Mouse (Mus musculus) neural tube, embryonic 13.5 days (tissue): ENCODE data around the gene Olfr148. TPM values are rescaled to one million over a fixed set of nuclear protein-coding genes. Genes with fewer than 3 reads are reported as not detected.
A peak's percentile ranks its signal among the peaks of the same experiment; 100 is the strongest.

Experiments
- ATAC-seq: fragments of 200-750 bp; cut with Nextera tagmentation; 2 replicates; pipeline ENCODE4 v1.8.0; 2017; ENCODE audit warnings: low read depth, mild to moderate bottlenecking, moderate TSS enrichment, moderate library complexity
- H3K27ac ChIP-seq: fragments of 300-500 bp; sonication (generic); replicated peaks from 2 replicates; pipeline ENCODE4 v1.5.1; 2015; ENCODE audit warnings: moderate library complexity, mild to moderate bottlenecking, inconsistent platforms
- H3K27me3 ChIP-seq: fragments of 300-500 bp; sonication (generic); 2 replicates; pipeline ENCODE4 v1.6.1; 2015; ENCODE audit warnings: mild to moderate bottlenecking, inconsistent platforms
- H3K36me3 ChIP-seq: fragments of 300-500 bp; sonication (generic); 2 replicates; pipeline ENCODE4 v1.6.1; 2015; ENCODE audit warnings: mild to moderate bottlenecking, inconsistent platforms
- H3K4me1 ChIP-seq: fragments of 300-500 bp; sonication (generic); replicated peaks from 2 replicates; pipeline ENCODE4 v1.6.1; 2015; ENCODE audit warnings: inconsistent platforms
- H3K4me2 ChIP-seq: fragments of 300-500 bp; sonication (generic); 2 replicates; pipeline ENCODE4 v1.6.1; 2015; ENCODE audit warnings: inconsistent platforms, mild to moderate bottlenecking, moderate library complexity
- H3K4me3 ChIP-seq: fragments of 300-500 bp; sonication (generic); 2 replicates; pipeline ENCODE4 v1.5.1; 2015; ENCODE audit warnings: mild to moderate bottlenecking, inconsistent platforms
- H3K9ac ChIP-seq: fragments of 300-500 bp; sonication (generic); 2 replicates; pipeline ENCODE4 v1.6.1; 2015; ENCODE audit warnings: moderate library complexity, mild to moderate bottlenecking, inconsistent platforms
- H3K9me3 ChIP-seq: fragments of 300-500 bp; sonication (generic); 2 replicates; pipeline ENCODE4 v1.6.1; 2016; ENCODE audit warnings: inconsistent platforms
- WGBS: fragments of 180-500 bp; shearing (Covaris S2); methylation state at CpG from one replicate; pipeline ENCODE4 v1.1.7; 2015; 5-methylcytosine and 5-hydroxymethylcytosine counted together
- polyA plus RNA-seq: library from polyadenylated mRNA; unstranded; fragments of >200 nt; fragmentation: Nextera tagmentation; extraction: Ambion mirVana; gene quantifications from 2 replicates; pipeline ENCODE4 v1.2.1, GENCODE M21; 2015

Gene Olfr148
- polyA plus RNA-seq = not detected in 2 replicates

- H3K4me3 ChIP-seq = no peak within 1 kb of the TSS
- no peak within 1 kb of the TSS for H3K9ac ChIP-seq
- H3K27me3 ChIP-seq = peaks cover 7% of the 10 kb centered on the region; the same call in 1 of the 2 replicates
- 74% methylated on average over 3 of the region's 3 CpGs for WGBS
- no peaks in the 10 kb centered on the region for H3K4me1 ChIP-seq
- ATAC-seq = no peak
- H3K27ac ChIP-seq = no peak within 1 kb of the TSS
- H3K4me2 ChIP-seq = no peak within 1 kb of the TSS
- H3K36me3 ChIP-seq = no peaks in the 10 kb centered on the region
- no peaks in the 10 kb centered on the region for H3K9me3 ChIP-seq
Measured at GRCm38 (mm10) chr9:39610355-39610754, at the start of gene Olfr148. Gene Olfr148, plus strand, starts transcription at chr9:39610655.

- H3K36me3 ChIP-seq = no peaks in the 10 kb centered on the region
- no peak within 1 kb of the TSS for H3K4me3 ChIP-seq
- ATAC-seq = no peak
- 85% methylated on average over 3 of the region's 3 CpGs for WGBS
- no peak within 1 kb of the TSS for H3K9ac ChIP-seq
- no peaks in the 10 kb centered on the region for H3K4me1 ChIP-seq
- H3K27ac ChIP-seq = no peak within 1 kb of the TSS
- H3K9me3 ChIP-seq = no peaks in the 10 kb centered on the region
- H3K27me3 ChIP-seq = no peaks in the 10 kb centered on the region
- no peak within 1 kb of the TSS for H3K4me2 ChIP-seq
Measured at GRCm38 (mm10) chr9:39575469-39575868, 35.0 kb upstream of the Olfr148 start, which contains the start of gene Olfr959. Gene Olfr959, minus strand, starts transcription at chr9:39575569.

- no peak for ATAC-seq
- H3K36me3 ChIP-seq = no peaks in the 10 kb centered on the region
- WGBS = 89% methylated on average over 5 of the region's 5 CpGs
- no peaks in the 10 kb centered on the region for H3K4me1 ChIP-seq
- no peak overlapping the region for H3K4me3 ChIP-seq
- no peak overlapping the region for H3K27ac ChIP-seq
- no peaks in the 10 kb centered on the region for H3K27me3 ChIP-seq
- H3K9ac ChIP-seq = no peak overlapping the region
- H3K4me2 ChIP-seq = no peak overlapping the region
- no peaks in the 10 kb centered on the region for H3K9me3 ChIP-seq
Measured at GRCm38 (mm10) chr9:39577050-39577449, 33.4 kb upstream of the Olfr148 start.

- Histone ChIP-seq H3K27ac (peak overlapping the region; percentile 67), H3K27me3 (peaks cover 7% of the 10 kb centered on the region; the same call in 1 of the 2 replicates), H3K4me3 (peak overlapping the region; percentile 42), H3K36me3 (no peaks in the 10 kb centered on the region), H3K9ac (peak overlapping the region; percentile 61), H3K9me3 (no peaks in the 10 kb centered on the region), H3K4me1 (peaks cover 27% of the 10 kb centered on the region), H3K4me2 (peak overlapping the region; percentile 73)
- WGBS = under 1% methylated on average over 19 of the region's 19 CpGs
- ATAC-seq = peak; percentile 94
Measured at GRCm38 (mm10) chr9:39602536-39603332, 7.7 kb upstream of the Olfr148 start.

- peak; percentile 78 for ATAC-seq
- under 1% methylated on average over 9 of the region's 9 CpGs for WGBS
- H3K4me2 ChIP-seq = peak overlapping the region; percentile 73
Measured at GRCm38 (mm10) chr9:39603333-39603845, 7.1 kb upstream of the Olfr148 start.

GRCm38 (mm10) chr9:39603999-39604453 lies 6.4 kb upstream of the Olfr148 start, which contains the start of gene AW551984:
Gene AW551984, minus strand, starts transcription at chr9:39604403.
- 0% methylated on average over 8 of the region's 8 CpGs for WGBS
- Histone ChIP-seq H3K27ac (peak within 1 kb of the TSS; percentile 67; the same call in 1 of the 2 replicates), H3K27me3 (peaks cover 7% of the 10 kb centered on the region; the same call in 1 of the 2 replicates), H3K4me1 (peaks cover 27% of the 10 kb centered on the region), H3K4me3 (peak within 1 kb of the TSS; percentile 42), H3K4me2 (peak within 1 kb of the TSS; percentile 73), H3K36me3 (no peaks in the 10 kb centered on the region), H3K9ac (peak within 1 kb of the TSS; percentile 65), H3K9me3 (no peaks in the 10 kb centered on the region)
- ATAC-seq = peak; percentile 57; the same call in 1 of the 2 replicates

More at GRCm38 (mm10) chr9:39603333-39603845, 7.1 kb upstream of the Olfr148 start:
- Histone ChIP-seq H3K4me1 (peaks cover 27% of the 10 kb centered on the region), H3K27ac (peak overlapping the region; percentile 67), H3K27me3 (peaks cover 7% of the 10 kb centered on the region; the same call in 1 of the 2 replicates), H3K9ac (peak overlapping the region; percentile 61), H3K4me3 (peak overlapping the region; percentile 42), H3K9me3 (no peaks in the 10 kb centered on the region), H3K36me3 (no peaks in the 10 kb centered on the region)

- Histone ChIP-seq H3K36me3 (no peaks in the 10 kb centered on the region), H3K9me3 (no peaks in the 10 kb centered on the region), H3K27me3 (peaks cover 7% of the 10 kb centered on the region; the same call in 1 of the 2 replicates), H3K9ac (no peak overlapping the region), H3K4me3 (no peak overlapping the region), H3K27ac (no peak overlapping the region), H3K4me1 (peaks cover 11% of the 10 kb centered on the region), H3K4me2 (no peak overlapping the region)
- ATAC-seq = no peak
Measured at GRCm38 (mm10) chr9:39608497-39608896, 2.0 kb upstream of the Olfr148 start.

GRCm38 (mm10) chr9:39611953-39612352 lies 1.5 kb downstream of the Olfr148 start:
- ATAC-seq = no peak
- no peaks in the 10 kb centered on the region for H3K4me1 ChIP-seq
- no peak overlapping the region for H3K27ac ChIP-seq
- no peak overlapping the region for H3K4me2 ChIP-seq
- H3K9me3 ChIP-seq = no peaks in the 10 kb centered on the region
- no peak overlapping the region for H3K9ac ChIP-seq
- H3K4me3 ChIP-seq = no peak overlapping the region
- no peaks in the 10 kb centered on the region for H3K36me3 ChIP-seq
- WGBS = 70% methylated on average over 1 of the region's 1 CpGs
- H3K27me3 ChIP-seq = no peaks in the 10 kb centered on the region

- no peaks in the 10 kb centered on the region for H3K4me1 ChIP-seq
Measured at GRCm38 (mm10) chr9:39621073-39621472, 10.6 kb downstream of the Olfr148 start, which contains the start of gene Olfr960. Gene Olfr960, plus strand, starts transcription at chr9:39621373.

GRCm38 (mm10) chr9:39623783-39624182 lies 13.3 kb downstream of the Olfr148 start:
- no peak overlapping the region for H3K4me2 ChIP-seq
- no peaks in the 10 kb centered on the region for H3K4me1 ChIP-seq
- no peaks in the 10 kb centered on the region for H3K27me3 ChIP-seq
- H3K9ac ChIP-seq = no peak overlapping the region
- no peak overlapping the region for H3K27ac ChIP-seq
- WGBS = 91% methylated on average over 3 of the region's 3 CpGs
- H3K36me3 ChIP-seq = no peaks in the 10 kb centered on the region
- H3K9me3 ChIP-seq = no peaks in the 10 kb centered on the region
- H3K4me3 ChIP-seq = no peak overlapping the region
- ATAC-seq = no peak

More at GRCm38 (mm10) chr9:39621073-39621472, 10.6 kb downstream of the Olfr148 start, which contains the start of gene Olfr960:
- H3K4me3 ChIP-seq = no peak within 1 kb of the TSS
- H3K9ac ChIP-seq = no peak within 1 kb of the TSS
- ATAC-seq = no peak
- no peak within 1 kb of the TSS for H3K4me2 ChIP-seq
- H3K27ac ChIP-seq = no peak within 1 kb of the TSS
- H3K27me3 ChIP-seq = no peaks in the 10 kb centered on the region
- H3K36me3 ChIP-seq = no peaks in the 10 kb centered on the region
- WGBS = 64% methylated on average over 1 of the region's 1 CpGs
- no peaks in the 10 kb centered on the region for H3K9me3 ChIP-seq

- WGBS = 72% methylated on average over 2 of the region's 2 CpGs
- Histone ChIP-seq H3K27me3 (no peaks in the 10 kb centered on the region), H3K4me1 (no peaks in the 10 kb centered on the region), H3K9me3 (no peaks in the 10 kb centered on the region), H3K4me3 (no peak overlapping the region), H3K4me2 (no peak overlapping the region), H3K36me3 (no peaks in the 10 kb centered on the region), H3K9ac (no peak overlapping the region), H3K27ac (no peak overlapping the region)
- no peak for ATAC-seq
Measured at GRCm38 (mm10) chr9:39624711-39625110, 14.3 kb downstream of the Olfr148 start.

GRCm38 (mm10) chr9:39629069-39629468 lies 18.6 kb downstream of the Olfr148 start:
- no peak for ATAC-seq
- Histone ChIP-seq H3K4me2 (no peak overlapping the region), H3K27ac (no peak overlapping the region), H3K4me1 (no peaks in the 10 kb centered on the region), H3K9ac (no peak overlapping the region), H3K27me3 (no peaks in the 10 kb centered on the region), H3K4me3 (no peak overlapping the region), H3K9me3 (no peaks in the 10 kb centered on the region), H3K36me3 (no peaks in the 10 kb centered on the region)
- WGBS = 86% methylated on average over 2 of the region's 2 CpGs
